Mouse (Mus musculus) testis, adult 2 months (tissue): ENCODE data around the gene Ubb. TPM values are rescaled to one million over a fixed set of nuclear protein-coding genes. Genes with fewer than 3 reads are reported as not detected.

Experiments used
- H3K27ac ChIP-seq: fragments of 200-500 bp; 2 replicates; pipeline ENCODE4 v1.5.1; 2012; ENCODE audit warnings: low read depth, low read length; ENCODE audit not compliant: control insufficient read depth, insufficient read depth
- H3K27me3 ChIP-seq: fragments of 200-500 bp; 2 replicates; pipeline ENCODE4 v1.6.1; 2012; ENCODE audit warnings: mild to moderate bottlenecking, low read length, moderate library complexity; ENCODE audit not compliant: control insufficient read depth, insufficient read depth
- H3K36me3 ChIP-seq: fragments of 200-500 bp; 2 replicates; pipeline ENCODE4 v1.6.1; 2012; ENCODE audit warnings: mild to moderate bottlenecking, low read length; ENCODE audit not compliant: control insufficient read depth, insufficient read depth
- H3K4me1 ChIP-seq: fragments of 200-500 bp; 2 replicates; pipeline ENCODE4 v1.6.1; 2012; ENCODE audit warnings: low read length; ENCODE audit not compliant: control insufficient read depth, insufficient read depth
- H3K4me3 ChIP-seq: fragments of 200-500 bp; 2 replicates; pipeline ENCODE4 v1.5.1; 2012; ENCODE audit warnings: low read depth, mild to moderate bottlenecking, low read length, moderate library complexity, mixed read lengths; ENCODE audit not compliant: control insufficient read depth
- CTCF ChIP-seq: fragments of 200-500 bp; IDR thresholded peaks from 2 replicates; pipeline ENCODE4 v1.5.1; 2012; ENCODE audit warnings: low read depth, mild to moderate bottlenecking, inconsistent platforms, low read length, moderate library complexity; ENCODE audit not compliant: control insufficient read depth, insufficient read depth, insufficient replicate concordance
- POLR2A ChIP-seq: fragments of 200-500 bp; IDR thresholded peaks from 2 replicates; pipeline ENCODE4 v1.6.1; 2012; ENCODE audit warnings: low read depth, mild to moderate bottlenecking, inconsistent platforms, low read length, moderate library complexity; ENCODE audit not compliant: control insufficient read depth
- polyA plus RNA-seq: library from polyadenylated mRNA; depleted of rRNA; stranded (reverse); fragments of >200 nt; gene quantifications from 2 replicates; pipeline ENCODE4 v1.2.3, GENCODE M21; 2012

The Ubb gene
- polyA plus RNA-seq, 1 experiment, result 5,144 TPM

- Histone ChIP-seq H3K27ac (no peak overlapping the region), H3K36me3 (no peaks in the 10 kb centered on the region), H3K4me1 (peaks cover 5% of the 10 kb centered on the region; the same call in 1 of the 2 replicates), H3K27me3 (no peaks in the 10 kb centered on the region), H3K4me3 (peak overlapping the region; percentile 57)
- TF ChIP-seq CTCF (no peak), POLR2A (no peak)
These were observed 9.6 kb downstream of the Ubb start for GRCm38 (mm10) chr11:62560463-62561016.

GRCm38 (mm10) chr11:62563590-62563989 is 12.6 kb downstream of the Ubb start:
- Histone ChIP-seq H3K27me3 (no peaks in the 10 kb centered on the region), H3K4me1 (peaks cover 10% of the 10 kb centered on the region)
- TF ChIP-seq CTCF, result no peak
- no peak for TF ChIP-seq POLR2A

GRCm38 (mm10) chr11:62565747-62566146 is 14.8 kb downstream of the Ubb start:
- Histone ChIP-seq H3K4me3 (no peak overlapping the region), H3K27me3 (no peaks in the 10 kb centered on the region), H3K4me1 (peaks cover 6% of the 10 kb centered on the region), H3K27ac (no peak overlapping the region), H3K36me3 (no peaks in the 10 kb centered on the region)
- TF ChIP-seq POLR2A (no peak), CTCF (no peak)

More at GRCm38 (mm10) chr11:62563590-62563989, 12.6 kb downstream of the Ubb start:
- Histone ChIP-seq H3K4me3 (no peak overlapping the region), H3K36me3 (no peaks in the 10 kb centered on the region), H3K27ac (no peak overlapping the region)

- TF ChIP-seq POLR2A (no peak), CTCF (no peak)
- peaks cover 5% of the 10 kb centered on the region for H3K4me1 ChIP-seq
- no peak overlapping the region for H3K4me3 ChIP-seq
These were observed 15.2 kb downstream of the Ubb start for GRCm38 (mm10) chr11:62566211-62566610.

GRCm38 (mm10) chr11:62568300-62568699 is 17.3 kb downstream of the Ubb start:
- Histone ChIP-seq H3K36me3 (no peaks in the 10 kb centered on the region), H3K4me3 (no peak overlapping the region), H3K27ac (no peak overlapping the region), H3K4me1 (peaks cover 5% of the 10 kb centered on the region), H3K27me3 (no peaks in the 10 kb centered on the region)
- TF ChIP-seq POLR2A (no peak), CTCF (no peak)

More at GRCm38 (mm10) chr11:62566211-62566610, 15.2 kb downstream of the Ubb start:
- no peaks in the 10 kb centered on the region for H3K36me3 ChIP-seq
- H3K27me3 ChIP-seq, result no peaks in the 10 kb centered on the region
- no peak overlapping the region for H3K27ac ChIP-seq

- Histone ChIP-seq H3K27me3 (no peaks in the 10 kb centered on the region), H3K4me1 (peaks cover 14% of the 10 kb centered on the region), H3K36me3 (no peaks in the 10 kb centered on the region), H3K27ac (no peak within 1 kb of the TSS), H3K4me3 (no peak within 1 kb of the TSS)
- TF ChIP-seq CTCF, result no peak
- no peak for TF ChIP-seq POLR2A
These were observed 23.2 kb downstream of the Ubb start, which contains the start of gene Trpv2 for GRCm38 (mm10) chr11:62573959-62574702. Gene Trpv2 (plus strand): TSS chr11:62574486.

- H3K36me3 ChIP-seq, result no peaks in the 10 kb centered on the region
- H3K27ac ChIP-seq, result no peak overlapping the region
- no peak overlapping the region for H3K4me3 ChIP-seq
- TF ChIP-seq POLR2A (no peak), CTCF (no peak)
- H3K27me3 ChIP-seq, result no peaks in the 10 kb centered on the region
- H3K4me1 ChIP-seq, result peaks cover 14% of the 10 kb centered on the region
These were observed 23.7 kb downstream of the Ubb start for GRCm38 (mm10) chr11:62574703-62575085.

GRCm38 (mm10) chr11:62575297-62575658 is 24.3 kb downstream of the Ubb start:
- no peak overlapping the region for H3K27ac ChIP-seq

More at GRCm38 (mm10) chr11:62575297-62575658, 24.3 kb downstream of the Ubb start:
- no peaks in the 10 kb centered on the region for H3K36me3 ChIP-seq
- TF ChIP-seq POLR2A (no peak), CTCF (peak; percentile 94)
- no peaks in the 10 kb centered on the region for H3K27me3 ChIP-seq
- H3K4me1 ChIP-seq, result peaks cover 14% of the 10 kb centered on the region
- H3K4me3 ChIP-seq, result peak overlapping the region; percentile 77
